Mouse (Mus musculus) embryonic fibroblast, embryonic 13.5 days (primary cell): ENCODE results near the gene Ints4.

Source experiments
- CTCF ChIP-seq: IDR thresholded peaks from 2 replicates; pipeline ENCODE4 v1.5.1; 2011; ENCODE audit warnings: mild to moderate bottlenecking, control low read depth, low read length, moderate library complexity, borderline replicate concordance; ENCODE audit not compliant: insufficient read depth
- POLR2A ChIP-seq: IDR thresholded peaks from 2 replicates; pipeline ENCODE4 v1.6.1; 2011; ENCODE audit warnings: low read depth, mild to moderate bottlenecking, control low read depth, low read length, moderate library complexity

DNA sequence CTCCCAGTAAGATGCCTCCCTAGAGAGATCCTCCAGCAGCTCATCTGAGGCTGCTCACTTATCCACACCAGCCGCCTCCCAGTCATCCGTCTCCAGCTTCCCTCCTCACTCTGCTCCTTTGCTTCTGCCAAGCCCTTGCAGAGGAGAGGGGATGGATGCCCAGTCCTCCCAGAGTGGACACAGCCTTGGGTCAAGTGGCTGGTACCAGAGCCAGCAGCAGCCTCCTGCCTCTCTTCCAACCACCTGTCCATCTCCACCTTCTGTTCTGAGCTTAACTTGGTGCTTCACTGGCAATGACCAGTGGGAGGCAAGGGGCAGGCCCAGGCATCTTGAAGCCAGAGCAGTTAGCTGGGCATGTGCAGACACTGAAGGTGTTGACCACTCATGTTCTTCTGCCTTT is 65.7 kb downstream of the Ints4 start:
- no peak for TF ChIP-seq CTCF
- TF ChIP-seq POLR2A, result no peak
